Mouse (Mus musculus) cortical plate, adult 2 months (tissue): ENCODE results near the gene Fancg. TPM values are rescaled to one million over a fixed set of nuclear protein-coding genes. Genes with fewer than 3 reads are reported as not detected.
A peak's percentile ranks its signal among the peaks of the same experiment; 100 is the strongest.

Experiments used
- H3K27ac ChIP-seq: fragments of 200-500 bp; 2 replicates; pipeline ENCODE4 v1.5.1; 2012; ENCODE audit warnings: low read length, control low read depth, inconsistent platforms; ENCODE audit not compliant: insufficient read depth
- H3K4me1 ChIP-seq: fragments of 200-500 bp; 2 replicates; pipeline ENCODE4 v1.6.1; 2011; ENCODE audit warnings: low read length; ENCODE audit not compliant: control insufficient read depth, insufficient read depth
- H3K4me3 ChIP-seq: fragments of 200-500 bp; 2 replicates; pipeline ENCODE4 v1.5.1; 2011; ENCODE audit warnings: mild to moderate bottlenecking, low read length, control low read depth; ENCODE audit not compliant: insufficient read depth
- CTCF ChIP-seq: fragments of 200-500 bp; IDR thresholded peaks from 2 replicates; pipeline ENCODE4 v1.5.1; 2011; ENCODE audit warnings: mild to moderate bottlenecking, control low read depth, low read length; ENCODE audit not compliant: insufficient read depth; ENCODE audit errors: extremely low read depth
- POLR2A ChIP-seq: fragments of 200-500 bp; IDR thresholded peaks from 2 replicates; pipeline ENCODE4 v1.6.1; 2011; ENCODE audit warnings: mild to moderate bottlenecking, low read length, control low read depth; ENCODE audit not compliant: insufficient read depth; ENCODE audit errors: extremely low read depth
- polyA plus RNA-seq: library from polyadenylated mRNA; depleted of rRNA; stranded (reverse); fragments of >200 nt; gene quantifications from 2 replicates; pipeline ENCODE4 v1.2.3, GENCODE M21; 2012

Fancg gene
- polyA plus RNA-seq, 1 experiment: 25.0 TPM

DNA sequence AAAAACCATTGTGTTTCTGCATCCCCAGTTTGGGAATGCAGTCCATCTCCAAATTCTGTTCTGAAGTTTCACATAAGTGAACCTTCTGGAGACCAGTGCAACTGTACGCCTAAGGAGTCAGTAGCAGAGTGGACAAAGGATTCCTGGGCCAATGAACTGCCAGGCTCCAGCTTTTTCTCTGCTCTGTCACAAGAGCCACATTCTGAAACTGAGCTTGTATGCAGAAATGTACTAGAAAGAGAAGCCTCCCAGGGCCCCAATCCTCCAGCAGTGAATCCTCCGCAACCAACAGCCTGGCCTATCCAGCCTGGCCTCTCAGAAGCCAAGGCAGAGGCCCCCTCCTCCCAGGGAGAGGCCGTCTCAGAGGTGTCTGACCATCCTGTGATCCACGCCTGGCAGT lies 37.4 kb downstream of the Fancg start:
- H3K4me3 ChIP-seq: no peak overlapping the region
- H3K4me1 ChIP-seq: no peaks in the 10 kb centered on the region
- TF ChIP-seq CTCF (no peak), POLR2A (no peak)
- H3K27ac ChIP-seq: no peak overlapping the region

DNA sequence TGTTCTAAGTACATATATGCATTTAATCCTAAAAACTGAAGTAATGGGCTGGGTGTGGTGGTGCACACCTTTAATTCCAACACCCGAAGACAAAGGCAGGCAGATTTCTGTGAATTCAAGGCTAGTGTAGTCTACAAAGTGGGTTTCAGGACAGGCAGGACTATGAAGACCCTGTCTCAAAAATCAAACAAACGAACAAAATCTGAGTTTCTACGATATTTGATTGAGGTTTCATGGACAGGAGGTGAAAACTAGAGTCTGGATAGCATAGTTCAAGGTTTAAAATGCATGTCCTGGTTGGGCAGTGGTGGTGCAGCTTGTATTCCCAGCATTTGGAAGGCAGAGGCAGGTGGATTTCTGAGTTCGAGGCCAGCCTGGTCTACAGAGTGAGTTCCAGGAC lies 41.0 kb downstream of the Fancg start, which contains the start of gene 1700022I11Rik:
Gene 1700022I11Rik, plus strand, starts transcription at position 301 of the 400 bp plus-strand sequence.
- Histone ChIP-seq H3K27ac (no peak within 1 kb of the TSS), H3K4me3 (no peak within 1 kb of the TSS), H3K4me1 (no peaks in the 10 kb centered on the region)
- TF ChIP-seq CTCF (no peak), POLR2A (no peak)

DNA sequence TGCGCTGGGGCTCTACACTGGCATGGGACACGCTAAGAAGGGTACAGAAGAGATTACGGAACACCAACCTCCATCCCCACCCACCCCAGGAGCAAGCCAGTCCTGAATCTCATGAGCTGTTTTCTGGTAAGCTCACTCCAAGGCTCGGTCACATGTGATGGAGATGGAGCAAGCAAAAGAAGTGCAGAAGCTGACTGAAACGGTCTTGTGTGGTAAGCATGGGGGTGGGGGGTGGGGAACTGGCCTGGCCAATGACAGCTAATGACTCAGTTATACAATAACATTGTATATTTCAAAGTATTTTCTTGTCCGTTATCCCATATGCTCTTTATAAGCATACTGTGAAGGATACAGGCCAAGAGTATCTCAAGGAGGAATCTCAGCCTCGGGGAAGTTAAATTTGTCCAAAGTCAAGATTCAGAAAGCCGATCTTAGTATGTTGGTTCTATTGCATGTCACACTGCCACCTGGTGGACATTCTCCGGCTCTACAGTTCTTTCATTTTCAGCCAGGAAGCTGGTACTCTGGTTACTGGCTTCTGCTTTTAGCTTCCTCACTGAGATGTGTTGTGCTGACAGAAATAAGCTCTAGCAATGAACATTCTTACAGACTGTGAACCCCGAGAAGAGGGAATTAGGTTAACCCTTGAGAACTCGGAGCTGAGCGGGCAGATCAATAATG lies 45.1 kb downstream of the Fancg start:
- Histone ChIP-seq H3K4me3 (no peak overlapping the region), H3K27ac (no peak overlapping the region), H3K4me1 (no peaks in the 10 kb centered on the region)
- TF ChIP-seq CTCF (peak; percentile 71), POLR2A (no peak)

DNA sequence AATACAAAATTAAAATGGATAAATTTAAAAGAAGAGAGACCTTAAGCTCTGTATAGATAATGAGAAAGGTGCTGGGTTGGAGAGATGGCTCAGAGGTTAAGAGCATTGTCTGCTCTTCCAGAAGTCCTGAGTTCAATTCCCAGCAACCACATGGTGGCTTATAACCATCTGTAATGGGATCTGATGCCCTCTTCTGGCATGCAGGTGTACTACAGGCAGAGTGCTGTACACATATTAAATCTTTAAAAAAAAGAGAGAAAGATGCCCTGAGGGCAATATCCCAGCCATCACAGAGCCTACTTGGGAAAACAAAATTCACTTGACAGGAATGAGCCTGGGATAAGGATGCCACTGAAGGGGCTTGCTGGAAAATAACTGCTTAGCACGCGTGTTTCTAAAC lies 46.8 kb downstream of the Fancg start:
- Histone ChIP-seq H3K27ac (no peak overlapping the region), H3K4me3 (no peak overlapping the region), H3K4me1 (0 out of 2 replicates have a peak, but pooled peaks cover 2% of the 10 kb centered on the region)
- no peak for TF ChIP-seq CTCF
- no peak for TF ChIP-seq POLR2A

DNA sequence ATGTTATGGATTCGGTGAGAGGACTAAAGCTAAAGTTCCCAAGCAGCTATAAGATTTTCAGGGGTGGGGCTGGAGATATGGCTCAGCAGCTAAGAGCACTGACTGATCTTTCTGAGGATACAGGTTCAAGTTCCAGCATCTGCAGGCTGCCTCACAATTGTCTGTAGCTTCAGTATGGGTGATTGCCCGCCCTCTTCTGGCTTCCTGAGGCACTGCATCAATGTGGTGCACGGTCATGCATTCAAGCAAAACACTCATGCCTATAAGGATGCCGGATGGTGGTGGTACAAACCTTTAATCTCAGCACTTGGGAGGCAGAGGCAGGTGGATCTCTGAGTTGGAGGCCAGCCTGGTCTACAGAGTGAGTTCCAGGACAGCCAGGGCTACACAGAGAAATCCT lies 48.7 kb downstream of the Fancg start:
- Histone ChIP-seq H3K27ac (no peak overlapping the region), H3K4me1 (peaks cover 4% of the 10 kb centered on the region; the same call in 1 of the 2 replicates), H3K4me3 (no peak overlapping the region)
- TF ChIP-seq POLR2A (no peak), CTCF (peak; percentile 78)

DNA sequence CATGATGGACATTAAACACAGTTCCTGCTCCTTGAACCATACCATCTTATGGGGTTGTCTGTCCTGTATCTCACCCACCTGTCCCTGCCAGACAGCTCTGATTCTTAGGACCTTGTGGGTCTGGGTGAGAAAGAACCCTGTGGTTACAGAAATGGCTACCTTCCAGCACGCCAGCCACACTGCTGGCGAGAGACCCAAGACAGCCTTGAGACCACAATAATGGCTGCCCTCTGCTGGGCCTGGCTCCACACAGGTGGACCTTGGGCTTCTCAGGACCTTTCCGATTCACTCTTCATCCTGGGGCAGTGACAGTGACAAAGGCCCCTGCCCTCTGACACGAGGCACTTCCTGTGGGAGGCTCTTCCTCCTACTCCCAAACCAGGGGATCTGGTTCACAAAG lies 50.9 kb downstream of the Fancg start:
- Histone ChIP-seq H3K4me1 (peaks cover 4% of the 10 kb centered on the region; the same call in 1 of the 2 replicates), H3K27ac (no peak overlapping the region), H3K4me3 (no peak overlapping the region)
- TF ChIP-seq CTCF: no peak
- TF ChIP-seq POLR2A: peak; percentile 57

DNA sequence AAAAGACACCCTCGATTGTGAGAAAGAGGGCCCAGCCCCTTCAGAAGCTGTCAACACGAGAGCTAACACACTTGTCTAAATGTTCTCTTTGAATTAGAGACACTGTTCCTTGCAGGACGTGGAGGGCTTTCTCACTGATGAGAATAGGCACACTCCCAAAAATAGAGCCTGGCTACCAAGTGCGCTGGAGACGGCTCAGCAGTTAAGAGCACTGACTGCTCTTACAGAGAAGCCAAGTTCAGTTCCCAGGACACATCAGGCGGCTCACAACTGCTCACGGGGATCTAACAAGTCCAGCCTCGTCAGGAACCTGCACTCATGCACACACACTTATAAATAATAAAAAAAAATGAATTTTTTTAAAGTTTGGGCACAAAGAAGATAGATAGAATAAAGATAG lies 51.4 kb downstream of the Fancg start:
- no peak overlapping the region for H3K4me3 ChIP-seq
- no peak for TF ChIP-seq POLR2A
- no peak for TF ChIP-seq CTCF
- no peak overlapping the region for H3K27ac ChIP-seq
- peaks cover 4% of the 10 kb centered on the region; the same call in 1 of the 2 replicates for H3K4me1 ChIP-seq

DNA sequence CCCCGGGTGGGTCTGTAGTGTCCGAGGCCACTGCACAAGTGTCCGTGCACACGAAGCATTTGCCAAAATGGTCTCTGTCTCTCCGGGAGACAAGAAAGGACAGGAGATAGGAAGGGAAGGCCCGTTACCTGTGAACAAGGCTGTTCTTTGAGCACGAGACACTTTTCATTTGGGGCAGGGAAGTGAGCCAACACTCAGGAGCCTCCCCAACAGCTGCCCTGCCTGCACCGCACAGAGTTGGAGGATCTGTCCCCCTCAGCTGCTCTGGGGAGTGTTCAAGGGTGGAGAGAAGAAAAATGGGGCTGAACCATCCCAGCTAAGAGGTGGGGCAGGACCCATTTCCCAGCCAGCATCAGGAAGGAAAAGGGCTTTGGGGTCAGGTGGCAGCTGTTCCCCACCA lies 52.3 kb downstream of the Fancg start:
- no peak overlapping the region for H3K27ac ChIP-seq
- H3K4me3 ChIP-seq: no peak overlapping the region
- TF ChIP-seq CTCF (no peak), POLR2A (no peak)
- H3K4me1 ChIP-seq: peaks cover 4% of the 10 kb centered on the region; the same call in 1 of the 2 replicates

DNA sequence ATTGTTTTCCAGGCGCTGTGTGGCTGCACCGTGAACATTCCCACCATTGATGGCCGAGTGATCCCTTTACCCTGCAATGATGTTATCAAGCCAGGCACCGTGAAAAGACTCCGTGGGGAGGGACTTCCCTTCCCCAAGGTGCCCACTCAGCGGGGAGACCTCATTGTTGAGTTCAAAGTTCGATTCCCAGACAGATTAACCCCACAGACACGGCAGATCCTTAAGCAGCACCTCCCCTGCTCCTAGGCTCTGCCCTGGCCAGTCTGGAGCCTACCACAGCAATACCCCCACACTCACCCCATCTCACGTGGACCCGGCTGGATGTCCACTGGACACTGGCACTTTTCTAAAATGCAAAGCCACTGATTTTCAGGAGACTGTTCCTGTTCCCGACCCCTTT lies 53.0 kb downstream of the Fancg start:
- peaks cover 4% of the 10 kb centered on the region; the same call in 1 of the 2 replicates for H3K4me1 ChIP-seq
- H3K27ac ChIP-seq: no peak overlapping the region
- no peak for TF ChIP-seq POLR2A
- no peak for TF ChIP-seq CTCF
- H3K4me3 ChIP-seq: no peak overlapping the region

DNA sequence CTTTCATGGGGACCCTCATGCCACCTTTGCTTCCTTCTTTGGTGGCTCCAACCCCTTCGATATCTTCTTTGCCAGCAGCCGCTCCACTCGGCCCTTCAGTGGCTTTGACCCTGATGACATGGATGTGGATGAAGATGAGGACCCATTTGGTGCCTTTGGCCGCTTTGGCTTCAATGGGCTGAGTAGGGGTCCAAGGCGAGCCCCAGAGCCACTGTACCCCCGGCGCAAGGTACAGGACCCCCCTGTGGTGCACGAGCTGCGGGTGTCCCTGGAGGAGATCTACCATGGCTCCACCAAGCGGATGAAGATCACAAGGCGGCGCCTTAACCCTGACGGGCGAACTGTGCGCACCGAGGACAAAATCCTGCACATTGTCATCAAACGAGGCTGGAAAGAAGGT lies 53.7 kb downstream of the Fancg start:
- Histone ChIP-seq H3K4me3 (no peak overlapping the region), H3K27ac (no peak overlapping the region), H3K4me1 (peaks cover 4% of the 10 kb centered on the region; the same call in 1 of the 2 replicates)
- no peak for TF ChIP-seq POLR2A
- TF ChIP-seq CTCF: no peak

DNA sequence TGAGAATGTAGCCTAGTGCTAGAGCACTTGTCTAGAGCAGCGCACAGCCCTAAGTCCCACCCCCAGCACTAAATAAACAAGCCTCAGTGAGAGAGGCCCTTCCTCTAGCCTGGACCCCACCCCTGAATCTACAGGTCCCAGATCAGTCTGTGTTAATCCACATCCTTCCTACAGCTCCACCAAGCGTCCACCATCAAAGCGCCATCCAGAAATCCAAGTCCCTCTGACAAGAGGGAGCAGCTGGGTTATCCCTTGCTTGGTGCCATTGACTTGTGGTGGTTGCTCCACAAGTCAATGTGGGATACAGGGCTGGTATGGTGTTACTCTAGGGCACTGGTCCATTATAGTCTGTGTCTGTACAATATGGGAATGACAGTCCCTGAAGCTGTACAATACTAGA lies 55.1 kb downstream of the Fancg start:
- Histone ChIP-seq H3K4me3 (no peak overlapping the region), H3K27ac (no peak overlapping the region), H3K4me1 (peaks cover 4% of the 10 kb centered on the region; the same call in 1 of the 2 replicates)
- no peak for TF ChIP-seq CTCF
- TF ChIP-seq POLR2A: no peak

DNA sequence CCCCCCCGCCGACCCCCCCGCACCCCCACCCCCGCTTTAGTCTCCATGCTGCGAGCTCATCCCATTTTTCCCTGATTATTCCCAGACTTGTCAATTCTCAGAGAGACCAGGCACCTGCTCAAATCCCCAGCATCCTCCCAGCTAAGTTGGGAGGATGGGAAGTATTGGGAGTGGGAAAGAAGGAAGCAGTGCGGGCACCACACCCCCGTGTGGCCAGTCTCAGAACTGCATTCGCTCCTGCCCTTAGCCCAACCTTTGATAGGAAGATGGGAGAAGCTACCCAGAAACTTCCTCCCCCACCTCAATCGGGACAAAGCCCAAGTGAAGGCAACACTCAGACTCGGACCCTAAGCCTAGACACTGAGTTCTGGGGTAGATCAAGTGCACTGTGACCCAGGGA lies 56.0 kb downstream of the Fancg start:
- Histone ChIP-seq H3K4me1 (peaks cover 4% of the 10 kb centered on the region; the same call in 1 of the 2 replicates), H3K27ac (no peak overlapping the region), H3K4me3 (peak overlapping the region; percentile 94; the same call in 1 of the 2 replicates)
- TF ChIP-seq POLR2A (no peak), CTCF (peak; percentile 88)
